9 mouse cellular contexts compared by ENCODE assay signal in genomic region chr11:82782197-82782596, GRCm38 (mm10). TPM values are rescaled to one million over a fixed set of nuclear protein-coding genes. Genes with fewer than 3 reads are reported as not detected.
A peak's percentile ranks its signal among the peaks of the same experiment; 100 is the strongest.
DNase-seq lines count a peak whose midpoint lies in the region; ATAC-seq and TF ChIP-seq lines count a peak whose summit lies in the region.
"Had no signal": no experiment of that assay in that cellular context is flagged by ENCODE, and none has a peak within 500 bp of the region (broad histone marks: within the 10 kb centered on the region; RNA-seq: fewer than 3 reads in every experiment).

No protein-coding gene starts in this region.

- no peaks in the 10 kb centered on the region for H3K9me3 ChIP-seq in embryonic facial prominence, embryonic 15.5 days (replicated peaks)
- H3K9me3 ChIP-seq in intestine, postnatal 0 days (ENCODE audit: control insufficient read depth), result no peaks in the 10 kb centered on the region
- no peaks in the 10 kb centered on the region for H3K9me3 ChIP-seq in neural tube, embryonic 13.5 days

- no peak for TF ChIP-seq CTCF in left cerebral cortex, adult 2 months (IDR thresholded peaks at IDR 0.05)
- TF ChIP-seq CTCF in intestine, postnatal 0 days (IDR thresholded peaks at IDR 0.05; ENCODE audit: low read depth), result no peak

- peak overlapping the region; percentile 65 for H3K4me2 ChIP-seq in embryonic facial prominence, embryonic 15.5 days (replicated peaks)
- peak overlapping the region; percentile 66 for H3K4me2 ChIP-seq in intestine, postnatal 0 days (replicated peaks; ENCODE audit: low read depth)
- peak overlapping the region; percentile 80 for H3K4me2 ChIP-seq in neural tube, embryonic 13.5 days

- peaks cover 34% of the 10 kb centered on the region for H3K36me3 ChIP-seq in embryonic facial prominence, embryonic 15.5 days
- H3K36me3 ChIP-seq in intestine, postnatal 0 days (ENCODE audit: control insufficient read depth, insufficient read depth), result peaks cover 16% of the 10 kb centered on the region; the same call in 1 of the 2 replicates
- H3K36me3 ChIP-seq in neural tube, embryonic 13.5 days, result peaks cover 37% of the 10 kb centered on the region

- H3K9ac ChIP-seq in embryonic facial prominence, embryonic 15.5 days, result peak overlapping the region; percentile 67
- peak overlapping the region; percentile 95 for H3K9ac ChIP-seq in intestine, postnatal 0 days (ENCODE audit: low read depth, low read length)
- H3K9ac ChIP-seq in neural tube, embryonic 13.5 days, result peak overlapping the region; percentile 96

- DNase-seq in left cerebral cortex, adult 2 months (ENCODE audit: extremely low spot score in 1 of 2, low spot score in 2 of 2), result no peak
- no peak for DNase-seq in left cerebral cortex, postnatal 36 days (ENCODE audit: low spot score in 2 of 2)
- DNase-seq in embryo, embryonic 9.5 days (ENCODE audit: extremely low spot score), result no peak
- DNase-seq in frontal cortex, postnatal 14 days (ENCODE audit: low spot score in 2 of 2), result no peak
- no peak for DNase-seq in B cell, adult 2 months

- peak overlapping the region; percentile 100 for H3K4me3 ChIP-seq in left cerebral cortex, adult 2 months
- H3K4me3 ChIP-seq in embryonic facial prominence, embryonic 15.5 days (replicated peaks), result peak overlapping the region; percentile 88
- H3K4me3 ChIP-seq in intestine, postnatal 0 days (ENCODE audit: low read depth, low read length), result peak overlapping the region; percentile 95
- peak overlapping the region; percentile 92 for H3K4me3 ChIP-seq in neural tube, embryonic 13.5 days

- H3K4me1 ChIP-seq in embryonic facial prominence, embryonic 15.5 days, result peaks cover 16% of the 10 kb centered on the region
- no peaks in the 10 kb centered on the region for H3K4me1 ChIP-seq in intestine, postnatal 0 days (replicated peaks; ENCODE audit: control insufficient read depth, insufficient read depth, low read length)
- H3K4me1 ChIP-seq in neural tube, embryonic 13.5 days (replicated peaks), result peaks cover 28% of the 10 kb centered on the region

- intact Hi-C loops in left cerebral cortex, adult 2 months (cut with DNase I), result no loop called here
- intact Hi-C loops in left cerebral cortex, postnatal 36 days (cut with DNase I), result no loop called here

- no peaks in the 10 kb centered on the region for H3K27me3 ChIP-seq in embryonic facial prominence, embryonic 15.5 days
- no peaks in the 10 kb centered on the region for H3K27me3 ChIP-seq in intestine, postnatal 0 days (replicated peaks; ENCODE audit: control insufficient read depth, insufficient read depth, low read length)
- no peaks in the 10 kb centered on the region for H3K27me3 ChIP-seq in neural tube, embryonic 13.5 days

- ATAC-seq in embryonic facial prominence, embryonic 15.5 days (ENCODE audit: insufficient number of reproducible peaks, low FRiP score, low TSS enrichment, low read depth), result no peak
- no peak for ATAC-seq in intestine, postnatal 0 days
- no peak for ATAC-seq in neural tube, embryonic 13.5 days (ENCODE audit: low read depth)

- 38% methylated on average over 6 of the region's 6 CpGs for WGBS in embryonic facial prominence, embryonic 15.5 days
- 36% methylated on average over 6 of the region's 6 CpGs for WGBS in intestine, postnatal 0 days
- WGBS in neural tube, embryonic 13.5 days, result 43% methylated on average over 6 of the region's 6 CpGs

- H3K27ac ChIP-seq in left cerebral cortex, adult 2 months, result 0 out of 2 replicates have a peak overlapping the region, but pooled peaks have one; percentile 97
- peak overlapping the region; percentile 97 for H3K27ac ChIP-seq in embryonic facial prominence, embryonic 15.5 days (replicated peaks)
- no peak overlapping the region for H3K27ac ChIP-seq in intestine, postnatal 0 days (ENCODE audit: low read depth, low read length)
- no peak overlapping the region; the same call in 1 of the 2 replicates for H3K27ac ChIP-seq in neural tube, embryonic 13.5 days (replicated peaks)

RNA-seq across cellular contexts. Expression of gene Lig3, which starts 1.3 kb away (rescaled TPM):
- total RNA-seq in left cerebral cortex, adult 2 months (2021), result 10 to 100 TPM; 21.1 to 21.9 TPM
- 10 to 100 TPM; 18.6 to 24.9 TPM for total RNA-seq in left cerebral cortex, postnatal 36 days (2021)
- polyA plus RNA-seq in embryonic facial prominence, embryonic 15.5 days (2015; fragmentation: Nextera tagmentation; extraction: Ambion mirVana), result 25.1 and 26.5 TPM in 2 replicates
- polyA plus RNA-seq in intestine, postnatal 0 days (2015; fragmentation: Nextera tagmentation; extraction: Ambion mirVana), result 8.4 and 9.2 TPM in 2 replicates
- polyA plus RNA-seq in neural tube, embryonic 13.5 days (2015; fragmentation: Nextera tagmentation; extraction: Ambion mirVana), result 24.8 and 25.9 TPM in 2 replicates

RNA-seq across cellular contexts. Expression of gene Zfp830, which starts 18.1 kb away (rescaled TPM):
- 10 to 100 TPM; 14.8 to 15.2 TPM for total RNA-seq in left cerebral cortex, adult 2 months (2021)
- 10 to 100 TPM; 15.4 to 15.8 TPM for total RNA-seq in left cerebral cortex, postnatal 36 days (2021)
- 37.7 and 42.3 TPM in 2 replicates for polyA plus RNA-seq in embryonic facial prominence, embryonic 15.5 days (2015; fragmentation: Nextera tagmentation; extraction: Ambion mirVana)
- 19.5 and 21.1 TPM in 2 replicates for polyA plus RNA-seq in intestine, postnatal 0 days (2015; fragmentation: Nextera tagmentation; extraction: Ambion mirVana)
- 29.6 and 31.2 TPM in 2 replicates for polyA plus RNA-seq in neural tube, embryonic 13.5 days (2015; fragmentation: Nextera tagmentation; extraction: Ambion mirVana)

RNA-seq across cellular contexts. Expression of gene Cct6b, which starts 18.1 kb away (rescaled TPM):
- total RNA-seq in left cerebral cortex, adult 2 months (2021), result not detected
- total RNA-seq in left cerebral cortex, postnatal 36 days (2021), result under 1 TPM; 0.27 to 0.35 TPM
- 0.27 and 0.28 TPM in 2 replicates for polyA plus RNA-seq in embryonic facial prominence, embryonic 15.5 days (2015; fragmentation: Nextera tagmentation; extraction: Ambion mirVana)
- polyA plus RNA-seq in intestine, postnatal 0 days (2015; fragmentation: Nextera tagmentation; extraction: Ambion mirVana), result 0.27 and 0.29 TPM in 2 replicates
- 0.33 and 0.52 TPM in 2 replicates for polyA plus RNA-seq in neural tube, embryonic 13.5 days (2015; fragmentation: Nextera tagmentation; extraction: Ambion mirVana)
- total RNA-seq: neutrophil, adult 5-6 weeks had no signal

Comparison
In these comparisons a context has a peak if more than half of its experiments do, and no peak if none do; other contexts are left out.
1. H3K27ac ChIP-seq: peak in left cerebral cortex, adult 2 months (single experiment) and embryonic facial prominence, embryonic 15.5 days (single experiment); none in intestine, postnatal 0 days (single experiment) and neural tube, embryonic 13.5 days (single experiment).
2. Peak in every context shown above with its lines, with median percentiles within 50 percentile points of each other: H3K4me3 ChIP-seq, H3K4me2 ChIP-seq and H3K9ac ChIP-seq.